Mouse (Mus musculus) C2C12 (cell line): ENCODE results near the gene Dcst2. TPM values are rescaled to one million over a fixed set of nuclear protein-coding genes. Genes with fewer than 3 reads are reported as not detected.

ENCODE experiments used
- H3K27me3 ChIP-seq: one replicate; pipeline ENCODE4 v1.6.1; 2011; ENCODE audit not compliant: control insufficient read depth, insufficient read depth, insufficient read length
- H3K36me3 ChIP-seq: one replicate; pipeline ENCODE4 v1.6.1; 2011; ENCODE audit not compliant: control insufficient read depth, insufficient read depth
- H3K4me3 ChIP-seq: one replicate; pipeline ENCODE4 v1.5.1; 2011; ENCODE audit warnings: mild to moderate bottlenecking, control low read depth; ENCODE audit not compliant: poor library complexity, insufficient read depth, severe bottlenecking
- H3K79me2 ChIP-seq: one replicate; pipeline ENCODE4 v1.6.1; 2011; ENCODE audit not compliant: control insufficient read depth, insufficient read depth
- H3K79me3 ChIP-seq: one replicate; pipeline ENCODE4 v1.6.1; 2011; ENCODE audit warnings: low read depth, control low read depth
- H3ac ChIP-seq: one replicate; pipeline ENCODE3; 2011; ENCODE audit warnings: low read depth; ENCODE audit not compliant: control insufficient read depth, insufficient read length
- CEBPB ChIP-seq: IDR thresholded peaks from one replicate; pipeline ENCODE4 v1.6.1; 2011; ENCODE audit warnings: low read depth, mild to moderate bottlenecking, control low read depth, moderate library complexity
- CTCF ChIP-seq: IDR thresholded peaks from one replicate; pipeline ENCODE4 v1.5.1; 2011; ENCODE audit not compliant: control insufficient read depth, insufficient read depth, insufficient read length
- FOSL1 ChIP-seq: IDR thresholded peaks from one replicate; pipeline ENCODE4 v1.8.0; 2011; ENCODE audit warnings: mild to moderate bottlenecking, low read length; ENCODE audit not compliant: poor library complexity, insufficient read depth, severe bottlenecking
- MAX ChIP-seq: IDR thresholded peaks from one replicate; pipeline ENCODE4 v1.6.1; 2011; ENCODE audit warnings: mild to moderate bottlenecking, control low read depth
- MYOD1 ChIP-seq: IDR thresholded peaks from one replicate; pipeline ENCODE4 v1.6.1; 2011; ENCODE audit warnings: low read depth; ENCODE audit not compliant: control insufficient read depth, insufficient read length
- MYOG ChIP-seq: IDR thresholded peaks from one replicate; pipeline ENCODE4 v1.6.1; 2011; ENCODE audit not compliant: control insufficient read depth, insufficient read length; ENCODE audit errors: extremely low read depth
- USF1 ChIP-seq: IDR thresholded peaks from one replicate; pipeline ENCODE4 v1.6.1; 2011; ENCODE audit warnings: low read depth, mild to moderate bottlenecking, control low read depth, moderate library complexity
- polyA plus RNA-seq: library from polyadenylated mRNA; unstranded; fragments of >200 nt; fragmentation: generic; extraction: Trizol; gene quantifications from one replicate; pipeline ENCODE4 v1.2.1, GENCODE M21; 2012; ENCODE audit warnings: missing spikeins

Gene Dcst2
- polyA plus RNA-seq, 1 experiment: 0.01 TPM

DNA sequence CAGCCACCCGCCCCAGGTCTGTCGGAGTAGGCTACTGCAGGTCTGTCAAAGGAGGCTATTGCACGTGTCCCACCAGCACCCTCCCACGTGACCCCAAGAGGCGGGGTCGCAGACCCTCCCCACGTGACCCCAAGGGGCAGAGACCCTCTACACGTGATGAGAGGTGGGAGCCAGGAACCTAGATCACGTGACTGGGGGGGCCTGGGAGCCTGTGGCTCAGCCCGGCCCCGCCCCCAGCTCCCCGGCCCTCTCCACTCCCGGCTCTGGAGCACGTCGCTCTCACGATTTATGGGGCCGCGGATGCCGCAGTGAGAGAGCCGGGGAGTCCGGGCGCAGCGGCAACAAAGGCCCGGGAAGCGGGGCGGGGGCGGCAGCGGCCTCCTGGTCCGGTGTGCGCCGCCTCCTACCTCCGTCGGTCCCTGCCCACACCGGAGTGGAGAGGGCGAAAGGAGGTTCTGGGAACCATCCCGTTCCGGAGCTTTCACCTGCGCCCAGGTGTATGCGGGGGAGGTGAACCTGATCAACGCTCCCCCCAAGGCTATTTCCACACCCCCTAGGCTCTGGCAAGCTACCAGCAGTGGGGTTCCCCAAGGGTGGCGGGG lies 41.1 kb upstream of the Dcst2 start:
- no peaks in the 10 kb centered on the region for H3K79me3 ChIP-seq
- H3K4me3 ChIP-seq: no peak overlapping the region
- no peak overlapping the region for H3ac ChIP-seq
- H3K36me3 ChIP-seq: no peaks in the 10 kb centered on the region
- H3K27me3 ChIP-seq: peaks cover 26% of the 10 kb centered on the region
- TF ChIP-seq MYOD1 (no peak), MYOG (no peak), USF1 (peak; percentile 75), CEBPB (no peak)
- H3K79me2 ChIP-seq: no peaks in the 10 kb centered on the region

DNA sequence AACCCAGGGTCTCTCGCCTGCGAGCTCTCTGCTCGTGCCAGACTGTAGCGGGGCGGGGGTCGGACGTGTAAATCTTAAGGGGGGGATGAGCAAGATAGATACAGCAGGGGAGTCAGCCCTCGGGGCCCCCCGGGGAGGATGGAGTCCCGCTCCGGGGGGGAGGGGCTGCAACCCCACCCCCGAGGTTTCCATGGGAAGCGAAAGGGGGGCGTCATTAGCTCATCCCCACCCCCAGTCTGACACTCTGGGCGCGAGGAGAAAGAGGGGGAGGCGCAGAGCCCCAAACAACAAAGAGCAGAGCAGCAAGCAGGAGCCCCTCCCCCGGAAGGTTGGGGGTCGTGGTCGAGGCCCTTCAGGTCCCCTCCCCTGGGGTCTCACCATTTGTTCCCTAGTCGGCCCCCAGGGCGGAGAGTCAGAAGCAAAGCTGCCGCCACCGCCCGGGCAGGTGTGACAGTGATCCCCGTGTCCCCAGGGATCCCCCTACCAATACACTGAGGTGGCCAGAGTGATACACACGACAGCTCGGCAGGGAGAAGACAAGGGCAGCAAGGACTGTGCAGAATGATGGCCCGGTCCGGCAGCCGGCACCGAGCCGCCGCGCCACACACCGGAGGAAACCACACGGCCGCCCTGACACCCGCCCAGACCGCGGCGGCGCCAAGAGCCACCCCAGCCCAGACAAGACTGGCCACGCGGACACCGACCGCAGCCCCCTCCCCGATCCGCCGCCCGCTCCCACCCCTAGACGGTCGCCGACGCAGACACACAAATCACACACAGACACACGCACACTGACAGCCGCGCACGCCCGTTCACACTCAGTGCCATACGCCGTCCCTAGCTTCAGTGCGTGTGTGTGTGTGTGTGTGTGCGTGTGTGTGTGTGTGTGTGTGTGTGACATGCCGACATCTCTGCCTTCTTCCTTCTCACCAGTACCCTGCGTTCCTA lies 40.3 kb upstream of the Dcst2 start:
- TF ChIP-seq MYOD1 (no peak), FOSL1 (no peak), MYOG (no peak), CEBPB (no peak), USF1 (no peak), CTCF (no peak), MAX (no peak)
- Histone ChIP-seq H3K36me3 (no peaks in the 10 kb centered on the region), H3K27me3 (peaks cover 26% of the 10 kb centered on the region), H3K79me2 (no peaks in the 10 kb centered on the region), H3K79me3 (no peaks in the 10 kb centered on the region), H3K4me3 (no peak overlapping the region), H3ac (peak overlapping the region; percentile 2)

DNA sequence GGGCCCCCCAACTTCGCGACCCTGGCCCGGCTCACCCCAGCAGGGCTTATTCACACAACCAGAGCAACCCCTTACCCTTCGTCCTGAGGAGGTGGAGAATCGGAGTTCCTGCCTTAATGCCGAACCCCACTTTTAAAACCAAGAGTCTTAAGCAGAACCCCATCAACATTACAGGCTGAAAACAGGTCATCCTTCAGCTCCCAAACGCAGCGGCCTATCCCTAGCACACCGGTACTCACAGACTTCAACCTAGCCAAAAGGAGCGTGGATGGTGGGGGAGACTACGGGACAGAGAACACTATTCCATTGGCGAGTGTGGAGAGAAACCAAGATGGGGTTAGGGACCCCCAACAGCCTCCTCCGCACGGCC lies 39.7 kb upstream of the Dcst2 start:
- no peaks in the 10 kb centered on the region for H3K36me3 ChIP-seq
- H3K27me3 ChIP-seq: peaks cover 26% of the 10 kb centered on the region
- TF ChIP-seq MYOG: no peak
- TF ChIP-seq CTCF: no peak
- no peak for TF ChIP-seq MAX
- no peak for TF ChIP-seq MYOD1
- no peak for TF ChIP-seq CEBPB
- no peak for TF ChIP-seq USF1
- no peak for TF ChIP-seq FOSL1
- H3K79me3 ChIP-seq: no peaks in the 10 kb centered on the region
- H3K4me3 ChIP-seq: no peak overlapping the region
- no peaks in the 10 kb centered on the region for H3K79me2 ChIP-seq
- H3ac ChIP-seq: peak overlapping the region; percentile 8

DNA sequence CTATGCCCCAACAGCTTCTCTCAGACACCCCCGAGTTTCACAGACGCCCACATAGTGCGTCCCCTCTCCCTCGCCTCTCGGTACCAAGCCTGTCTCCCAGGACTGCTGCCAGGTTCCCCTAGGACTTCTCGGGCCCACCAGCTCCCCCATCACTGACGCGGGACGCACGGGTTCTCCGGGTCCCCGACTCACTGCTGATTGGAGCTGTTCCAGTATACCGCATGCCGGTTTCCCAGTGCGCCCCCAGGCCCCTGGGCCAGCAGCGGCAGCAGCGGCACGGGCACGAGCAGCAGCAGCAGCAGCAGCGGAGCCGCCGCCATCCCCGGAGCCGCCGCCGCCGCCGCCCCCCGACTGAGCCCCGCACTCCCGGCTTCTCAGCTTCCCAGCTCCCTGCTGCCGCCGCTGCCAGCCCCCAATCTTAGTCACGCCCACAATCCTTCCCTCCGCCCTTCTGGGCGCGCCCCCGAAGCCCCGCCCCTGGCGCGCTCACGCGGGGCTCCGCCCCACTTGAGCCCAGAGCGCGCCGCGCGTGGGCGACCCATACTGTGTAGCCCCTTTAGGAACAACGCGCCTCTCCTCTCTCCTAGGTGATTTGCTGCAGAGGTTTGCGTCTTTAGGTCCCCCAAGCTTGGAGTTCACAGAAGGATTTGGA lies 39.1 kb upstream of the Dcst2 start, which contains the start of gene Efna3:
Efna3 (minus strand) TSS at position 452 of the 652 bp plus-strand sequence.
- no peaks in the 10 kb centered on the region for H3K79me2 ChIP-seq
- TF ChIP-seq MYOD1: no peak
- TF ChIP-seq CEBPB: no peak
- no peak for TF ChIP-seq CTCF
- TF ChIP-seq MYOG: no peak
- TF ChIP-seq MAX: no peak
- no peaks in the 10 kb centered on the region for H3K36me3 ChIP-seq
- H3K4me3 ChIP-seq: no peak within 1 kb of the TSS
- H3K79me3 ChIP-seq: no peaks in the 10 kb centered on the region
- peaks cover 28% of the 10 kb centered on the region for H3K27me3 ChIP-seq
- H3ac ChIP-seq: peak within 1 kb of the TSS; percentile 8

DNA sequence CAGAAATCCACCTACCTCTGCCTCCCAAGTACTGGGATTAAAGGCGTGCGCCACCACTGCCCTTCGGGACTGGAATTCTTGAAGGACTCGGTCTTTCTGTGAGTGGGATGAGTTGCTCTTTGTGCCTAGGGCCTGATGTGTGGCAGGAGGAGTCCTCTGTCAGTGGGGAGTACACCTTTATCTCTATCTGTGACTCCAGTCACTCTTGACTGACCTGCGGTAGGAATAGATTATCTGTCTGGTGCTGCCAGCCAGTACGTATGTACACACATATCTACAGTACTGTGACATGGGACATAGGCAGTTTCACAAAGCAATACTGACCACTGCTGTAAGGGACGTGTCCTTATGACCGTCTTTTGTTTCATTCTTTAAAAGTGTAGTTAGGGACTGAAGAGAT lies 35.9 kb upstream of the Dcst2 start:
- no peaks in the 10 kb centered on the region for H3K36me3 ChIP-seq
- no peaks in the 10 kb centered on the region for H3K79me3 ChIP-seq
- no peak overlapping the region for H3K4me3 ChIP-seq
- TF ChIP-seq MAX: no peak
- TF ChIP-seq CEBPB: no peak
- TF ChIP-seq MYOD1: no peak
- TF ChIP-seq MYOG: no peak
- TF ChIP-seq CTCF: no peak
- no peak for TF ChIP-seq FOSL1
- no peak for TF ChIP-seq USF1
- no peak overlapping the region for H3ac ChIP-seq
- H3K27me3 ChIP-seq: peaks cover 17% of the 10 kb centered on the region
- H3K79me2 ChIP-seq: no peaks in the 10 kb centered on the region
